Mouse (Mus musculus) neural tube, embryonic 10.5 days (tissue): ENCODE measurements at regions not wholly inside any gene's neighbourhood (a gene's known extent, or its start where the extent isn't known, plus 50 kb on each side); places are given as distances from the start of the nearest gene placed in this dataset.

ENCODE experiments used
- DNase-seq: peaks from one replicate; pipeline ENCODE4 v3.0.0-alpha.2; 2017; ENCODE audit warnings: low spot score; ENCODE audit errors: extremely low spot score

GRCm38 (mm10) chr15:68384571-68385335 is 1884.0 kb upstream of the Lrrc6 start:
- no peak for DNase-seq

GRCm38 (mm10) chr15:68375166-68375565 is 1874.5 kb upstream of the Lrrc6 start:
- no peak for DNase-seq

GRCm38 (mm10) chr15:68366816-68367215 is 1866.1 kb upstream of the Lrrc6 start:
- no peak for DNase-seq

DNA sequence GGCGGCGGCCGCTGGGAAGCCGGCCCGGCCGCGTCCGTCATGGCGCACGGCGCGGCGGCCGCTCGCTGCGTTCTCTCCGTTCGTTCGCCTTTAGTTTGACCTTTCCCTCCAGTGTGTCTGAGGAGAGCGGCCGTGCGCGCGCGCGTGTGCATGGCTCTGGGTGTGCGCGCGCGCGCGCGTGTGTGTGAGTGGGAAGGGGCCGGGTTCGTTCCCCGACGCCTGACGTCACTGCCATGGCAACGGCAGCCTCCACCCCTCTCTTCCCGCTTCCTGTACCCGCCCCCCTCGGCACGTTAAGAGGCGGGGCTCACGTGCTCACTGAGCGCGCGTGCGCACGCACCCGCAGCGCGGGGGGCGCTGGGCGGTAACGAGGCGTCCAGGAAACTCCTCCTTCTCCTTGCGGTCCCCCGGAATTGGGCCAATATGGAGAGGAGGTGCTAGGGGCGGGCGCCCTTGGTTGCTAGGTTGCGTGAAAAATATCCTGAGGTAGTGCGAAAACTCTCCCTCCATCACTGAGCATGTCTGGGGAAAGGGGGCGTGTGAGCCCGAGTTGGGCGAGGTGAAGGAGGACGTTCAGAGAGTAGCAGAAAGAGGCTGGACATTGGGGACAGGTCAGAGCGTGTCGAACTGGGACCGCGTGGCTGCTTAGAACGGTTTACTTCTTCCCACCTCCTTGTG is 1862.5 kb upstream of the Lrrc6 start:
- DNase-seq = peak; percentile 98

- DNase-seq = peak; percentile 66
Measured at GRCm38 (mm10) chr15:68362081-68363057, 1861.7 kb upstream of the Lrrc6 start.

GRCm38 (mm10) chr15:68360956-68361908 is 1860.5 kb upstream of the Lrrc6 start:
- DNase-seq = no peak

DNA sequence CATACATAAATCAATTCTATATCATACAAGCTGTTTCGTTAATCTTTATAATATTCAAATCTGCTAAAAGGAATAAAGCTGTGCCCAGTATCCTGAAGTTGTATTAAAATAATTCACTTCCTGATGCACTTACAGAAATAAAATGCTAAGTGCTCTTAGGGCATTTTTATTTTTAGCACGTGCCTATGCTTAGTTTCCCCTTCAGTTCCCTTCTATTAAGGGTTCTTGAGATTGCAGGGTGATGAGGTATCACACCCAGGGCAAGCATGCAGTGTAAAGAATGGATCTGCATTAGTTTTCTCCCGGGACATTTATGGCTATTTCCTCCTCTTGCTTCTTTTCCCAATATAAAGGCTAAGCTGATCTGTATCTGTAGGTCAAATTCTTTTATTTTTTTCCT is 1858.8 kb upstream of the Lrrc6 start:
- no peak for DNase-seq

DNA sequence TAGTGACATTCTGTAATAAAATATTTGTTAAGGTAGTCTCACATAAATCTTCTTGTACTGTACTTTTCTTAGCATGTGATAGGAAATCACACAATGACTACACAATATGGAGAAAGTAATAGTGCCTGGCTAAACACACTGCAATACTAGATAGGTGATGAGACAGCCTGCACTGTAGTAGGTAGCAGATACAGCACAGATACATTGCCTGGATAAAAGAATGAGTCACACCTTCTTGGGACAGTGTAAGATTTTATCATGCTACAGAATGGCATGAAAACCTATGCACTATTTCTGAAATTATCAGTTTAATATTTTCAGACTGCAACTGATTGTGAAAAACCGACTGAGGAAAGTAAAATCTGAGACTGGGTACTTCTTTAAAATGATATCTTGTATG is 1855.2 kb upstream of the Lrrc6 start:
- no peak for DNase-seq

- DNase-seq = no peak
Measured at GRCm38 (mm10) chr15:68344652-68345051, 1843.9 kb upstream of the Lrrc6 start.

DNA sequence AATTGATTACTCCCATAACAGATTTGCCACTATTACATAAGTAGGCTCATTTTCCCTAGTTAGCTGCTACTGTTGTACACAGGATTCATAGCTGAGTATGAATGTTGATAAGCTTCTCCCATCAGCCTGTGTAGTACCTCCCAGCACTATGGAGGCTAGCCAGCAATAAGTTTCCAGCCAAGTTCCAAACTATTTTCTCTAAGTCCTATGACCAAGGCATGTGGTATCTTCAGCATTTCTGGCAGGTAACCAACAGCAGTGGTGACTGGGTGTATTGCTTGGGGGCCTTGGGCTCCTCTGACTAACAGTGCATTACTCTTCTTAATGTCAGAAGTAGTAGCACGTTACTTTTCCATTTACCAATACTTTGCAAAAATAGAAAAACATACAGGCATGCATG is 1841.8 kb upstream of the Lrrc6 start:
- no peak for DNase-seq

DNA sequence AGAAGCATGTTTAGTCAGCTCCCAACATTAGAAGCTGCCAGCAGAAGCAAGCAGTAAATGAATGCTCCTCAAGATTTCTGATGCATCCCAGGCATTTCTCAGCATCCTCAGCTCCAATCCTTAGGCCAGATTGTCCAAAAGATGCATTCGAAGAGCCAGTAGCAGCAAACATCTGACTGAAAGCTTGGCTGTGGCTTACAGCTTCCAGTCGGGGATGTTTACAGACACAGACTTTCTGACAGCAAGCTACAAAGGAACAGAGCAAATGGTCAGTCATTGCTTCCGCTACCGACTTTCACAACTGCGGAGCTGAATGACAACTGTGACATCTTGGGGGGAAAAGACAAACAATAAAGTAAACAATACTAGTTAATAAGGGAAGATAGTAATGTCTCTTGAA is 1840.3 kb upstream of the Lrrc6 start:
- no peak for DNase-seq

DNA sequence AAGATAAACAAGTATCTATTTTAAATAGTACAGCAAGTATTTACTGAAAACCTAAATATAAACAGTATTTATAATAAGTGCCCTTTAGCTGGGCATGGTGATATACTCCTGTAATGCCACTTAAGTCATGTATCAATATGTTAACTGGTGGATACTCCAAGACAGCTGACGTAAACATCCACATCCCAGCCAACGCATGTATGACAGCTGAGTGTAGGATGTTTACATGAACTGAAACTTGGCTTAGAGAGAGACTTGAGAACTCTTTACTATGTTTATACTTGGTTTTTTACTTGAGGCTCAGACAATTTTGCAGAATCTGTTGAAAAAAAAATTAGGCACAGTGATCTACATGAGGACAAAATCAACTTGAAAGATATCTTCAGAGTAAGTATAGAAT is 1836.6 kb upstream of the Lrrc6 start:
- DNase-seq = no peak

- no peak for DNase-seq
Measured at GRCm38 (mm10) chr15:68335837-68336236, 1835.1 kb upstream of the Lrrc6 start.

GRCm38 (mm10) chr15:68316116-68316515 is 1815.4 kb upstream of the Lrrc6 start:
- DNase-seq = no peak
